Mouse (Mus musculus): ENCODE data around the gene Ldb2. TPM values are rescaled to one million over a fixed set of nuclear protein-coding genes. Genes with fewer than 3 reads are reported as not detected.
A peak's percentile ranks its signal among the peaks of the same experiment; 100 is the strongest.

Gene Ldb2
- polyA plus RNA-seq, 1 experiment from 2014 or later, result 16.0 TPM

DNA sequence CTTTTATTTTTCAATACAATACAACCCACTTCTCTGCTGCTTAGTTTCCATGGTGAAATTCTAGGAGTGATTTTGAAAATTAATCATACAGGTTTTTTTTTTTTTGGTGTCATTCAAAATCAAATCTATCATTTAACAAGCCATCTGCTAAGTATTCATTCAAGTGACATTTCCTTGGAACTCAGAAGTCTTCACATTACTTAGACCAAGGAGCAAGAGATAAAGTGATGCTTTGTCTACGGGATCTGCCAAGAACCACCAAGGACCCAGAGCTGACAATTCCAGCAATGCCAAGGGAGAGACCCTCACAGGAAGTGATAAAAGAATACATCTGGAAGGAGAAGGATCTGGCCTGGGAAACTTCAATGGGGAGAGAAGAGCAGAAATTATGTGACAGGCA is 270.5 kb downstream of the Ldb2 start:
- Histone ChIP-seq H3K9ac (ENCODE audit: low read length) (no peak overlapping the region), H3K27ac (ENCODE audit: low read length) (no peak overlapping the region), H3K4me2 (ENCODE audit: low read depth, low read length) (no peak overlapping the region), H3K36me3 (ENCODE audit: control insufficient read depth, insufficient read depth) (no peaks in the 10 kb centered on the region), H3K27me3 (ENCODE audit: control insufficient read depth, insufficient read depth, low read length) (peaks cover 3% of the 10 kb centered on the region; the same call in 1 of the 2 replicates), H3K4me3 (ENCODE audit: low read length) (no peak overlapping the region), H3K4me1 (ENCODE audit: control insufficient read depth, insufficient read depth, low read length) (no peaks in the 10 kb centered on the region; the same call in 1 of the 2 replicates), H3K9me3 (replicated peaks; ENCODE audit: control insufficient read depth, low read length) (no peaks in the 10 kb centered on the region)
- WGBS, result 43% methylated on average over 1 of the region's 1 CpGs
- no peak for ATAC-seq (replicated peaks; ENCODE audit: extremely low read depth, insufficient read depth, low FRiP score)

DNA sequence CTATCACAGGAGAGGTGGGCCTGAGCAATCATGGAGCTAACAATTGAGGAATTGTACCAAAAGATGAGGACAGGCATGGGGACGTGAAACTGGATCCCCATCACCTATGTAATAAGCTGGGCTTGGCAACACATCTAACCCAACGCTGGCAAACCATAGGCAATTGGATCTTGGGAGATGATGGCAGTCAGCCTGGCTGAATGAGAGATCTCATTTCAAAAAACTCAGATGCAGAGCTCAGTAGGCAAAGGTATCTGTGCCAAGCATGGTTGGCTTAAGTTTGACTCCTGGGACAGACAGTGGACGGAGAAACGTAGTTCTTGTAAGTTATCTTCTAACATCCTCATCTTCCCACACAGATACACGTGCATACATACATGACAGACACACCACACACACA is 294.3 kb downstream of the Ldb2 start:
- Histone ChIP-seq H3K4me3 (ENCODE audit: low read length) (no peak overlapping the region), H3K27me3 (ENCODE audit: control insufficient read depth, insufficient read depth, low read length) (no peaks in the 10 kb centered on the region), H3K27ac (ENCODE audit: low read length) (no peak overlapping the region), H3K9me3 (replicated peaks; ENCODE audit: control insufficient read depth, low read length) (0 out of 2 replicates have a peak, but pooled peaks cover 2% of the 10 kb centered on the region), H3K4me1 (ENCODE audit: control insufficient read depth, insufficient read depth, low read length) (no peaks in the 10 kb centered on the region), H3K36me3 (ENCODE audit: control insufficient read depth, insufficient read depth) (no peaks in the 10 kb centered on the region), H3K4me2 (ENCODE audit: low read depth, low read length) (no peak overlapping the region), H3K9ac (ENCODE audit: low read length) (no peak overlapping the region)
- no peak for ATAC-seq (replicated peaks; ENCODE audit: extremely low read depth, insufficient read depth, low FRiP score)
- WGBS, result 89% methylated on average over 5 of the region's 5 CpGs

- Histone ChIP-seq H3K9ac (ENCODE audit: low read length) (no peak overlapping the region), H3K9me3 (replicated peaks; ENCODE audit: control insufficient read depth, low read length) (0 out of 2 replicates have a peak, but pooled peaks cover 2% of the 10 kb centered on the region), H3K36me3 (ENCODE audit: control insufficient read depth, insufficient read depth) (no peaks in the 10 kb centered on the region), H3K4me2 (ENCODE audit: low read depth, low read length) (no peak overlapping the region), H3K27ac (ENCODE audit: low read length) (no peak overlapping the region), H3K27me3 (ENCODE audit: control insufficient read depth, insufficient read depth, low read length) (no peaks in the 10 kb centered on the region), H3K4me1 (ENCODE audit: control insufficient read depth, insufficient read depth, low read length) (no peaks in the 10 kb centered on the region), H3K4me3 (ENCODE audit: low read length) (no peak overlapping the region)
- ATAC-seq (replicated peaks; ENCODE audit: extremely low read depth, insufficient read depth, low FRiP score), result no peak
- 50% methylated on average over 5 of the region's 5 CpGs for WGBS
Measured at GRCm38 (mm10) chr5:44504786-44505185, 294.7 kb downstream of the Ldb2 start.

DNA sequence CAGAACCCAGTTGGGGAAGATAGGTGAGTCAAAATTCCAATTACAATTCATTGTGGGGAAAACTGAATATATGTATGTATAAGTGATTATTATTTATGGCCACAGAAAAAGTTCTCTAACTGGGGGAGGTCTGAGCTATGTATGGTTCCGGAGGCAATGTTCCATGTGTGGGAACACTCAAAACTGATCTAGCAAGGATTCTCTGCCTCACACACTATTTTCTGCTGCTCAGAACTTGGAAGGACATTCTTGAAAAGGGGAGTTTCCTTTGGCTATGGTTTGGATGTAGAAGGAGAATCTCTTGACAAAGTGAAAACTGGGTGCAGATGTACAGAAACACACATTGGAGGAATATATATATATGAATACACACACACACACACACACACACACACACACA is 301.3 kb downstream of the Ldb2 start:
- H3K27me3 ChIP-seq (ENCODE audit: control insufficient read depth, insufficient read depth, low read length), result no peaks in the 10 kb centered on the region
- no peak for ATAC-seq (replicated peaks; ENCODE audit: extremely low read depth, insufficient read depth, low FRiP score)
- H3K4me1 ChIP-seq (ENCODE audit: control insufficient read depth, insufficient read depth, low read length), result no peaks in the 10 kb centered on the region
- no peaks in the 10 kb centered on the region for H3K9me3 ChIP-seq (replicated peaks; ENCODE audit: control insufficient read depth, low read length)
- H3K4me3 ChIP-seq (ENCODE audit: low read length), result no peak overlapping the region
- no peak overlapping the region for H3K4me2 ChIP-seq (ENCODE audit: low read depth, low read length)
- no peak overlapping the region for H3K9ac ChIP-seq (ENCODE audit: low read length)
- WGBS, result 89% methylated on average over 1 of the region's 1 CpGs
- H3K27ac ChIP-seq (ENCODE audit: low read length), result no peak overlapping the region
- H3K36me3 ChIP-seq (ENCODE audit: control insufficient read depth, insufficient read depth), result no peaks in the 10 kb centered on the region

DNA sequence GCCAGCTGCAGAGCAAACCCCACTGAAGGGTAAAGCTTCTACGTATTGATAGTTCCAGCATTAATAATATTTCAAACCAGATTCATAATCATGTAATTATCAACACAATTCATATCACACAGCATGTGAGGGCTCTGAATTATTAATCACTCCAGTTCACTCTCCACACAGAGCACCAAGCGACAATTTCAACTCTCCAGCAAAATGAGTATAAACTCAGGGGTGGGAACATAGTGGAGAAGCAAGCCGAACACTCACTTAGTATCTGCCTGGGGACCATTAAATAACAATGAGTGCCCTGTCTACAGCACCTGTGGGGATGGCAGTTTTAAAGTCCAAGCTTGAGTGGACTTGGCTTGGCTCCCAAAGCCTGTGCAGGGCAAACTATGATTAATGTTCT is 302.6 kb downstream of the Ldb2 start:
- 80% methylated on average over 3 of the region's 3 CpGs for WGBS
- ATAC-seq (replicated peaks; ENCODE audit: extremely low read depth, insufficient read depth, low FRiP score), result no peak
- Histone ChIP-seq H3K4me1 (ENCODE audit: control insufficient read depth, insufficient read depth, low read length) (no peaks in the 10 kb centered on the region), H3K4me2 (ENCODE audit: low read depth, low read length) (no peak overlapping the region), H3K9ac (ENCODE audit: low read length) (no peak overlapping the region), H3K27me3 (ENCODE audit: control insufficient read depth, insufficient read depth, low read length) (no peaks in the 10 kb centered on the region), H3K4me3 (ENCODE audit: low read length) (no peak overlapping the region), H3K36me3 (ENCODE audit: control insufficient read depth, insufficient read depth) (no peaks in the 10 kb centered on the region), H3K9me3 (replicated peaks; ENCODE audit: control insufficient read depth, low read length) (no peaks in the 10 kb centered on the region), H3K27ac (ENCODE audit: low read length) (no peak overlapping the region)

- Histone ChIP-seq H3K9me3 (replicated peaks; ENCODE audit: control insufficient read depth, low read length) (no peaks in the 10 kb centered on the region), H3K4me3 (ENCODE audit: low read length) (no peak overlapping the region), H3K36me3 (ENCODE audit: control insufficient read depth, insufficient read depth) (no peaks in the 10 kb centered on the region), H3K27me3 (ENCODE audit: control insufficient read depth, insufficient read depth, low read length) (no peaks in the 10 kb centered on the region), H3K9ac (ENCODE audit: low read length) (no peak overlapping the region), H3K27ac (ENCODE audit: low read length) (no peak overlapping the region), H3K4me1 (ENCODE audit: control insufficient read depth, insufficient read depth, low read length) (no peaks in the 10 kb centered on the region), H3K4me2 (ENCODE audit: low read depth, low read length) (no peak overlapping the region)
- no peak for ATAC-seq (replicated peaks; ENCODE audit: extremely low read depth, insufficient read depth, low FRiP score)
- 54% methylated on average over 4 of the region's 4 CpGs for WGBS
Measured at GRCm38 (mm10) chr5:44495092-44495491, 304.4 kb downstream of the Ldb2 start.

DNA sequence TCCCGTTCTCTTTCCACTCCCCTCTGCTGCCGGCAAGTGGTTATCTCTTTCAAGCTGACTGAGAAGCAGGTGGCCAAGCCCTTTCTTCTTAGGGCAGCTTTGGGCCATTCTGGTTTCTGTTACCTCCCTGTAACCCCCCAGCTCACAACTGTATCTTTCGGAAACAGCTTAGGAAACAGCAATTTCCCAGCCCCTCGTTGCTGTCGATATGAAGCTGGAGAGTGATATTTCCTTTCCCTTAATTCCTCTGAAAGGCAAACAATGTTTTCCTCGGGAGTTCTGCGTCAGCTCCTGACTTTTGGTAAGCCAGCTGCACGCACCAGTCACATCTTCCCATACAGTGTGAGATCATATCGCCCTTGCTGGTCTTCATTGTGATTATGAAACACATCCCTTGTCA is 305.3 kb downstream of the Ldb2 start:
- peak; percentile 67 for ATAC-seq (replicated peaks; ENCODE audit: extremely low read depth, insufficient read depth, low FRiP score)
- WGBS, result 31% methylated on average over 9 of the region's 9 CpGs

GRCm38 (mm10) chr5:44491526-44491925 is 308.0 kb downstream of the Ldb2 start:
- H3K9me3 ChIP-seq (replicated peaks; ENCODE audit: control insufficient read depth, low read length), result no peaks in the 10 kb centered on the region
- no peak overlapping the region for H3K4me2 ChIP-seq (ENCODE audit: low read depth, low read length)
- ATAC-seq (replicated peaks; ENCODE audit: extremely low read depth, insufficient read depth, low FRiP score), result no peak
- 92% methylated on average over 1 of the region's 1 CpGs for WGBS
- H3K4me3 ChIP-seq (ENCODE audit: low read length), result no peak overlapping the region
- no peak overlapping the region for H3K27ac ChIP-seq (ENCODE audit: low read length)
- H3K4me1 ChIP-seq (ENCODE audit: control insufficient read depth, insufficient read depth, low read length), result no peaks in the 10 kb centered on the region
- H3K27me3 ChIP-seq (ENCODE audit: control insufficient read depth, insufficient read depth, low read length), result no peaks in the 10 kb centered on the region
- no peak overlapping the region for H3K9ac ChIP-seq (ENCODE audit: low read length)
- no peaks in the 10 kb centered on the region for H3K36me3 ChIP-seq (ENCODE audit: control insufficient read depth, insufficient read depth)

More for the DNA sequence above, 305.3 kb downstream of the Ldb2 start:
- H3K9ac ChIP-seq (ENCODE audit: low read length), result no peak overlapping the region
- H3K4me1 ChIP-seq (ENCODE audit: control insufficient read depth, insufficient read depth, low read length), result no peaks in the 10 kb centered on the region
- peak overlapping the region; percentile 74 for H3K27ac ChIP-seq (ENCODE audit: low read length)
- no peaks in the 10 kb centered on the region for H3K36me3 ChIP-seq (ENCODE audit: control insufficient read depth, insufficient read depth)
- H3K4me2 ChIP-seq (ENCODE audit: low read depth, low read length), result no peak overlapping the region; the same call in 1 of the 2 replicates
- H3K9me3 ChIP-seq (replicated peaks; ENCODE audit: control insufficient read depth, low read length), result no peaks in the 10 kb centered on the region
- H3K27me3 ChIP-seq (ENCODE audit: control insufficient read depth, insufficient read depth, low read length), result no peaks in the 10 kb centered on the region
- no peak overlapping the region for H3K4me3 ChIP-seq (ENCODE audit: low read length)

DNA sequence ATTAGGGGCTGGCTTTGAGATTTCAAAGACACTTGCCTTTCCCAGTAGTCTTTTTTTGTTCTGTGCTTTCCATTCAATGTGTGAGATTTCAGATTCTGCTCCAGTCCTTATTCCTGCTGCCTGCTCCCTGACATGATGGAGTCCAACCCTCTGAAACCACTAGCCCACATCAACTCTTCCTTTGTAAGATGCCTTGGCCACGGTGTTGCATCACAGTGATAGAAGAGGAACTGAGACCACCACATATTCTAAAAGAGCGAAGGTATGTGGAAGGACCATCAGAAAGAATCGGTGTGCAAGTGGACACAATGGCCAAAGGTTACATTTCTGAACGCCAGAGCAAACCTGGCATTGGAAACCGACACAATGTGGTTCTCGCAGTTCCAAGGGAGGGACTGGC is 309.0 kb downstream of the Ldb2 start:
- Histone ChIP-seq H3K9ac (ENCODE audit: low read length) (no peak overlapping the region), H3K27me3 (ENCODE audit: control insufficient read depth, insufficient read depth, low read length) (no peaks in the 10 kb centered on the region), H3K4me3 (ENCODE audit: low read length) (no peak overlapping the region), H3K4me1 (ENCODE audit: control insufficient read depth, insufficient read depth, low read length) (no peaks in the 10 kb centered on the region), H3K27ac (ENCODE audit: low read length) (no peak overlapping the region), H3K9me3 (replicated peaks; ENCODE audit: control insufficient read depth, low read length) (no peaks in the 10 kb centered on the region), H3K4me2 (ENCODE audit: low read depth, low read length) (no peak overlapping the region), H3K36me3 (ENCODE audit: control insufficient read depth, insufficient read depth) (no peaks in the 10 kb centered on the region)
- 85% methylated on average over 6 of the region's 6 CpGs for WGBS
- no peak for ATAC-seq (replicated peaks; ENCODE audit: extremely low read depth, insufficient read depth, low FRiP score)
